Mouse (Mus musculus): ENCODE data around the gene Alox12.

- TF ChIP-seq CTCF (IDR thresholded peaks at IDR 0.05; ENCODE audit: borderline replicate concordance, extremely low read depth, insufficient read depth, insufficient read length): no peak
- no peak for TF ChIP-seq POLR2A (IDR thresholded peaks at IDR 0.05; ENCODE audit: borderline replicate concordance, extremely low read depth, insufficient read depth, insufficient read length, poor library complexity, severe bottlenecking)
Measured at GRCm38 (mm10) chr11:70283666-70284065, 28.5 kb upstream of the Alox12 start.

All from brain, embryonic 14.5 days (tissue).